Mouse (Mus musculus) mouse embryonic stem cell (cell line): ENCODE data around the gene Abcd4.

Experiments used
- in situ Hi-C, 2 experiments: fragments of 300-500 bp; cut with MboI; formaldehyde crosslinking; loops; 1 replicate in 1 of 2; 3 replicates in 1 of 2; pipeline ENCODE4 v1.14.3; 2019 to 2020; ENCODE audit warnings: low sequenced_read_pairs in 2 of 2, low pct_unique_long_range_greater_than_20kb in 1 of 2, mixed read lengths in 1 of 2; ENCODE audit not compliant: unreplicated experiment in 1 of 2

The Abcd4 gene

GRCm38 (mm10) chr12:84616977-84617630 lies at the start of gene Abcd4:
Gene Abcd4, minus strand, starts transcription at chr12:84617413.
- in situ Hi-C loops, result no loop called here

- in situ Hi-C loops, result no loop called here
Measured at GRCm38 (mm10) chr12:84653912-84654311, 36.7 kb upstream of the Abcd4 start.

GRCm38 (mm10) chr12:84650234-84650633 lies 33.0 kb upstream of the Abcd4 start:
- in situ Hi-C loops, result no loop called here

- in situ Hi-C loops, result no loop called here
Measured at GRCm38 (mm10) chr12:84640654-84641053, 23.4 kb upstream of the Abcd4 start, which contains the start of gene Vrtn. Gene Vrtn, plus strand, starts transcription at chr12:84641019.

- in situ Hi-C loops, result no loop called here
Measured at GRCm38 (mm10) chr12:84640253-84640652, 23.0 kb upstream of the Abcd4 start.

GRCm38 (mm10) chr12:84631867-84632266 lies 14.7 kb upstream of the Abcd4 start:
- in situ Hi-C loops, result no loop called here

GRCm38 (mm10) chr12:84625116-84625515 lies 7.9 kb upstream of the Abcd4 start:
- in situ Hi-C loops, result no loop called here

- in situ Hi-C loops, result no loop called here
Measured at GRCm38 (mm10) chr12:84624601-84625000, 7.4 kb upstream of the Abcd4 start.

GRCm38 (mm10) chr12:84620975-84621374 lies 3.8 kb upstream of the Abcd4 start:
- in situ Hi-C loops, result no loop called here

GRCm38 (mm10) chr12:84617663-84618062 lies 450 bp upstream of the Abcd4 start:
- in situ Hi-C loops, result no loop called here

GRCm38 (mm10) chr12:84614524-84614923 lies 2.7 kb downstream of the Abcd4 start:
- in situ Hi-C loops, result no loop called here

GRCm38 (mm10) chr12:84614001-84614400 lies 3.2 kb downstream of the Abcd4 start:
- in situ Hi-C loops, result no loop called here

- in situ Hi-C loops, result no loop called here
Measured at GRCm38 (mm10) chr12:84612518-84612917, 4.7 kb downstream of the Abcd4 start.

GRCm38 (mm10) chr12:84611718-84612117 lies 5.5 kb downstream of the Abcd4 start:
- in situ Hi-C loops, result no loop called here

- in situ Hi-C loops, result no loop called here
Measured at GRCm38 (mm10) chr12:84605860-84606259, 11.4 kb downstream of the Abcd4 start.

GRCm38 (mm10) chr12:84604001-84604400 lies 13.2 kb downstream of the Abcd4 start:
- in situ Hi-C loops, result no loop called here

- in situ Hi-C loops, result no loop called here
Measured at GRCm38 (mm10) chr12:84598324-84598723, 18.9 kb downstream of the Abcd4 start.

- in situ Hi-C loops, result no loop called here
Measured at GRCm38 (mm10) chr12:84589825-84590761, 27.1 kb downstream of the Abcd4 start.

- in situ Hi-C loops, result no loop called here
Measured at GRCm38 (mm10) chr12:84581285-84581684, 35.9 kb downstream of the Abcd4 start.

GRCm38 (mm10) chr12:84578440-84578770 lies 38.8 kb downstream of the Abcd4 start:
- in situ Hi-C loops, result no loop called here
